Mouse (Mus musculus): Measurements from ENCODE around the gene Scaf1. TPM values are rescaled to one million over a fixed set of nuclear protein-coding genes. Genes with fewer than 3 reads are reported as not detected.

The Scaf1 gene
- polyA plus RNA-seq, 1 experiment from 2014 or later = 42.5 TPM

- Histone ChIP-seq H3K36me3 (ENCODE audit: control insufficient read depth, insufficient read depth, low read length) (peaks cover 12% of the 10 kb centered on the region), H3K4me1 (ENCODE audit: control insufficient read depth, insufficient read depth, low read length) (peaks cover 5% of the 10 kb centered on the region; the same call in 1 of the 2 replicates), H3K27ac (ENCODE audit: low read depth, low read length) (peak overlapping the region; percentile 99), H3K9ac (ENCODE audit: low read depth, low read length) (peak overlapping the region; percentile 93), H3K9me3 (replicated peaks; ENCODE audit: control insufficient read depth, low read length) (no peaks in the 10 kb centered on the region), H3K4me2 (peak overlapping the region; percentile 99), H3K27me3 (ENCODE audit: control insufficient read depth, insufficient read depth, low read length) (no peaks in the 10 kb centered on the region), H3K4me3 (ENCODE audit: low read depth, low read length) (peak overlapping the region; percentile 85)
- ATAC-seq (replicated peaks; ENCODE audit: insufficient number of reproducible peaks, low FRiP score, low TSS enrichment) = peak; percentile 92
- 0% methylated on average over 33 of the region's 33 CpGs for WGBS (ENCODE audit: insufficient replicate concordance)
Measured at GRCm38 (mm10) chr7:45053931-45054510, 37.9 kb upstream of the Scaf1 start.

DNA sequence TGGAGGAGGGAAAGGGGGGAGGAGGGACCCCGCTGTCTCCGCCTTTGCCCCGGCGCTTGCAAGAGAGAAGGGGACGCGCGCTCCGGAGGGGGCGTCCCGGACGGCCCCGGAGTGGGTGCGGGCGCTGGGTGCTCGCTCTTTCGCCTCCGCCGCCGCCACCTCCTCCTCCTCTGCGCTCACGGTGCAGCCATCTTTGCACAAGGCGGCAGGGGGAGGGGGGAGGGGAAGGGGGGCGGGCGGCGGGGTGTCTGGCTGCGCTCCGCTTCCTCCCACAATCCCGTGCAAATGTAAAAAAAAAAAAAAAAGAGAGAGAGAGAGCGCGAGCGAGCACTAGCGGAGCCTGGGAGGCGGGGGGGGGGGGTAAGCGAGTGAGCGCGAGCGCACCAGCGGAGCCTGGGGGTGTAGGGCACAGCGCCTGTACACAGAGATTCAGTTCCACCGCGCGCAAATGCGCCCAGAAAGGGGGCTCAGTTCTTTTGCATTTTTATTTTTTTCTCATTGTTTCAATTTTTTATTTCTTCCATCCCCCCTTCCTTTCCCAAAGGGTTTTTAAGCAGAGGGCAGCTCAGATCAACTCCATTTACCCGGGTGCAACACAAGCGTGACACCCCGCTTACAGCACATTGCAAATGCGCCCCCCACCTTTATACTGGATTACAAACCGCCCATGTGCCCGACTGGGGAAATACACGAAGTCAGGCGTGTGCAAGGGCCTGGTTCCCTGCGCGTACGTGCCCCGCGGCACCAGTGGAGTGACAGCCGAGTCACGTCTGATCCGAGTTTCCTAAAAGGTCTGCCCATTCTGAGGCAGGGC, 37.2 kb upstream of the Scaf1 start:
- peak overlapping the region; percentile 93 for H3K9ac ChIP-seq (ENCODE audit: low read depth, low read length)
- peaks cover 19% of the 10 kb centered on the region for H3K36me3 ChIP-seq (ENCODE audit: control insufficient read depth, insufficient read depth, low read length)
- no peaks in the 10 kb centered on the region for H3K9me3 ChIP-seq (replicated peaks; ENCODE audit: control insufficient read depth, low read length)
- peak overlapping the region; percentile 99 for H3K4me2 ChIP-seq
- peak overlapping the region; percentile 85 for H3K4me3 ChIP-seq (ENCODE audit: low read depth, low read length)
- WGBS (ENCODE audit: insufficient replicate concordance) = under 1% methylated on average over 37 of the region's 59 CpGs
- H3K27ac ChIP-seq (ENCODE audit: low read depth, low read length) = peak overlapping the region; percentile 99
- no peaks in the 10 kb centered on the region for H3K27me3 ChIP-seq (ENCODE audit: control insufficient read depth, insufficient read depth, low read length)
- peaks cover 5% of the 10 kb centered on the region; the same call in 1 of the 2 replicates for H3K4me1 ChIP-seq (ENCODE audit: control insufficient read depth, insufficient read depth, low read length)
- peak; percentile 41 for ATAC-seq (replicated peaks; ENCODE audit: insufficient number of reproducible peaks, low FRiP score, low TSS enrichment)

DNA sequence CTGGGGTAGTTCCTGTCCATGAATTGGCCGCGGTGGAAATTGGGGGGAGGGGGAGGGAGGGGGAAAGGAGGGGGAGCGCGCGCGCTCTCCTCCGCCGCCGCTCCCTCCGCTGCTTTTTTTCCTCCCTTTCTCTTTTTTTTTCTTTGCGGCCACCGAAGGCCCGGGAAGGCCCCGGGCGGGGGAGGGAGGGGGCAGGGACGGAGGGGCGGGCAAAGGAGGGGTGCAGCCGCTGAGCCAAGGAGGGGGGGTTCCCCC, 36.6 kb upstream of the Scaf1 start, which contains the start of gene Prr12:
TSS of gene Prr12 (minus strand) at position 20 of the 255 bp plus-strand sequence.
- Histone ChIP-seq H3K9me3 (replicated peaks; ENCODE audit: control insufficient read depth, low read length) (no peaks in the 10 kb centered on the region), H3K27ac (ENCODE audit: low read depth, low read length) (peak within 1 kb of the TSS; percentile 99), H3K4me1 (ENCODE audit: control insufficient read depth, insufficient read depth, low read length) (peaks cover 5% of the 10 kb centered on the region; the same call in 1 of the 2 replicates), H3K36me3 (ENCODE audit: control insufficient read depth, insufficient read depth, low read length) (peaks cover 25% of the 10 kb centered on the region), H3K9ac (ENCODE audit: low read depth, low read length) (peak within 1 kb of the TSS; percentile 93), H3K4me3 (ENCODE audit: low read depth, low read length) (peak within 1 kb of the TSS; percentile 85), H3K4me2 (peak within 1 kb of the TSS; percentile 99), H3K27me3 (ENCODE audit: control insufficient read depth, insufficient read depth, low read length) (no peaks in the 10 kb centered on the region)
- 0% methylated on average over 14 of the region's 18 CpGs for WGBS (ENCODE audit: insufficient replicate concordance)
- ATAC-seq (replicated peaks; ENCODE audit: insufficient number of reproducible peaks, low FRiP score, low TSS enrichment) = no peak

GRCm38 (mm10) chr7:45052181-45052861, 36.2 kb upstream of the Scaf1 start:
- ATAC-seq (replicated peaks; ENCODE audit: insufficient number of reproducible peaks, low FRiP score, low TSS enrichment) = no peak
- Histone ChIP-seq H3K9me3 (replicated peaks; ENCODE audit: control insufficient read depth, low read length) (no peaks in the 10 kb centered on the region), H3K36me3 (ENCODE audit: control insufficient read depth, insufficient read depth, low read length) (peaks cover 29% of the 10 kb centered on the region), H3K4me2 (peak overlapping the region; percentile 99), H3K27me3 (ENCODE audit: control insufficient read depth, insufficient read depth, low read length) (no peaks in the 10 kb centered on the region), H3K27ac (ENCODE audit: low read depth, low read length) (peak overlapping the region; percentile 99), H3K4me1 (ENCODE audit: control insufficient read depth, insufficient read depth, low read length) (peaks cover 5% of the 10 kb centered on the region; the same call in 1 of the 2 replicates), H3K4me3 (ENCODE audit: low read depth, low read length) (peak overlapping the region; percentile 85), H3K9ac (ENCODE audit: low read depth, low read length) (peak overlapping the region; percentile 93)
- under 1% methylated on average over 36 of the region's 38 CpGs for WGBS (ENCODE audit: insufficient replicate concordance)

GRCm38 (mm10) chr7:45051601-45051974, 35.4 kb upstream of the Scaf1 start:
- ATAC-seq (replicated peaks; ENCODE audit: insufficient number of reproducible peaks, low FRiP score, low TSS enrichment) = no peak

DNA sequence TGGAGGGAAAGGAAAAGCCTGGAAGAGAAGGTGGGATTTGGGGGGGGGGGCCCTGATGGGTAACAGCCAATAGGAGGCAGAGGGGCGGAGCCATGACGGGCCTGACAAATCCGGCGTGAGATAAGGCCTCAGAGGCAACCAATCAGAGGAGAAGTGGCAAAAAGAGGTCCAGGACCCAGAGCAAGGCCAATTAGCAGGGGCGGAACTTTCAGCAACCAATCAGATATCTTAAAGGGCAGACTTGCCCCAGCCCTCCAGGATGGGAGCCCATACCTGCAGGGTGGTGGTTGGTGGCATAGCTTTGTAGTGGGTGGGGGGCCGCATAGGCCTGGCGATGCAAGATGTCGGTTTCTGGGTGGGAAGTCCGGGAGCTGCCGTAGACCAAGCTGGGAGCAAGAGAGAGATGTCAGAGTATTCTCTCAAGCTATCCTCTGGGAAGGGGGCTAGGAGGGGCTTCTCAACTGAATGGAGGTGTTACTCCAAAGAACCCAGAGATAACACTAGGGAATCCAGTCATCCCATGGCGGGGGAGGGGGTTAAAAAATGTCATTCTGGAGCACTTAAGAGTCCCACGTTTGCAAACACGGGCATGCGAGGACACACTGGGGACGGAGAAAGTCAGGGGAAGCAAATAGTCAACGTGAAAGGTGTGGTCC, 34.9 kb upstream of the Scaf1 start:
- peak overlapping the region; percentile 99 for H3K4me2 ChIP-seq
- no peaks in the 10 kb centered on the region for H3K27me3 ChIP-seq (ENCODE audit: control insufficient read depth, insufficient read depth, low read length)
- peaks cover 5% of the 10 kb centered on the region; the same call in 1 of the 2 replicates for H3K4me1 ChIP-seq (ENCODE audit: control insufficient read depth, insufficient read depth, low read length)
- H3K27ac ChIP-seq (ENCODE audit: low read depth, low read length) = peak overlapping the region; percentile 37; the same call in 1 of the 2 replicates
- ATAC-seq (replicated peaks; ENCODE audit: insufficient number of reproducible peaks, low FRiP score, low TSS enrichment) = no peak; the same call in 1 of the 2 replicates
- 4% methylated on average over 16 of the region's 16 CpGs for WGBS (ENCODE audit: insufficient replicate concordance)
- H3K9me3 ChIP-seq (replicated peaks; ENCODE audit: control insufficient read depth, low read length) = no peaks in the 10 kb centered on the region
- H3K9ac ChIP-seq (ENCODE audit: low read depth, low read length) = peak overlapping the region; percentile 50; the same call in 1 of the 2 replicates
- peaks cover 38% of the 10 kb centered on the region for H3K36me3 ChIP-seq (ENCODE audit: control insufficient read depth, insufficient read depth, low read length)
- peak overlapping the region; percentile 85 for H3K4me3 ChIP-seq (ENCODE audit: low read depth, low read length)

More at GRCm38 (mm10) chr7:45051601-45051974, 35.4 kb upstream of the Scaf1 start:
- peaks cover 35% of the 10 kb centered on the region for H3K36me3 ChIP-seq (ENCODE audit: control insufficient read depth, insufficient read depth, low read length)
- no peaks in the 10 kb centered on the region for H3K27me3 ChIP-seq (ENCODE audit: control insufficient read depth, insufficient read depth, low read length)
- H3K27ac ChIP-seq (ENCODE audit: low read depth, low read length) = no peak overlapping the region
- peak overlapping the region; percentile 99 for H3K4me2 ChIP-seq
- H3K9ac ChIP-seq (ENCODE audit: low read depth, low read length) = peak overlapping the region; percentile 93
- H3K4me3 ChIP-seq (ENCODE audit: low read depth, low read length) = peak overlapping the region; percentile 85
- WGBS (ENCODE audit: insufficient replicate concordance) = 3% methylated on average over 13 of the region's 13 CpGs
- peaks cover 5% of the 10 kb centered on the region; the same call in 1 of the 2 replicates for H3K4me1 ChIP-seq (ENCODE audit: control insufficient read depth, insufficient read depth, low read length)
- no peaks in the 10 kb centered on the region for H3K9me3 ChIP-seq (replicated peaks; ENCODE audit: control insufficient read depth, low read length)

- no peak for ATAC-seq (replicated peaks; ENCODE audit: insufficient number of reproducible peaks, low FRiP score, low TSS enrichment)
Measured at GRCm38 (mm10) chr7:45048923-45049657, 32.9 kb upstream of the Scaf1 start.

More at GRCm38 (mm10) chr7:45048923-45049657, 32.9 kb upstream of the Scaf1 start:
- Histone ChIP-seq H3K27me3 (ENCODE audit: control insufficient read depth, insufficient read depth, low read length) (no peaks in the 10 kb centered on the region), H3K27ac (ENCODE audit: low read depth, low read length) (no peak overlapping the region), H3K4me3 (ENCODE audit: low read depth, low read length) (no peak overlapping the region), H3K9ac (ENCODE audit: low read depth, low read length) (peak overlapping the region; percentile 22; the same call in 1 of the 2 replicates), H3K4me1 (ENCODE audit: control insufficient read depth, insufficient read depth, low read length) (peaks cover 5% of the 10 kb centered on the region; the same call in 1 of the 2 replicates), H3K4me2 (no peak overlapping the region), H3K9me3 (replicated peaks; ENCODE audit: control insufficient read depth, low read length) (no peaks in the 10 kb centered on the region), H3K36me3 (ENCODE audit: control insufficient read depth, insufficient read depth, low read length) (peaks cover 55% of the 10 kb centered on the region)
- WGBS (ENCODE audit: insufficient replicate concordance) = 90% methylated on average over 23 of the region's 23 CpGs
